Mouse (Mus musculus): ENCODE data around the gene Polrmt.
A peak's percentile ranks its signal among the peaks of the same experiment; 100 is the strongest.

The Polrmt gene

GRCm38 (mm10) chr10:79743161-79743560 is 3.2 kb downstream of the Polrmt start:
- no peak for DNase-seq (ENCODE audit: low spot score in 2 of 2)

- DNase-seq (ENCODE audit: low spot score in 2 of 2): no peak
Measured at GRCm38 (mm10) chr10:79740863-79741262, 5.5 kb downstream of the Polrmt start.

- DNase-seq (ENCODE audit: low spot score in 2 of 2): no peak
Measured at GRCm38 (mm10) chr10:79739234-79739633, 7.1 kb downstream of the Polrmt start.

GRCm38 (mm10) chr10:79738259-79738658 is 8.1 kb downstream of the Polrmt start:
- DNase-seq (ENCODE audit: low spot score in 2 of 2): peak in 1 of 2 experiments; percentile 65

- no peak for DNase-seq (ENCODE audit: low spot score in 2 of 2)
Measured at GRCm38 (mm10) chr10:79736706-79737105, 9.7 kb downstream of the Polrmt start.

- no peak for DNase-seq (ENCODE audit: low spot score in 2 of 2)
Measured at GRCm38 (mm10) chr10:79735361-79735760, 11.0 kb downstream of the Polrmt start.

- DNase-seq (ENCODE audit: low spot score in 2 of 2): no peak
Measured at GRCm38 (mm10) chr10:79733847-79734246, 12.5 kb downstream of the Polrmt start.

- DNase-seq (ENCODE audit: low spot score in 2 of 2): peak; percentile 57 to 72
Measured at GRCm38 (mm10) chr10:79732500-79732899, 13.9 kb downstream of the Polrmt start.

GRCm38 (mm10) chr10:79729357-79729965 is 16.9 kb downstream of the Polrmt start:
- no peak for DNase-seq (ENCODE audit: low spot score in 2 of 2)

- DNase-seq (ENCODE audit: low spot score in 2 of 2): no peak
Measured at GRCm38 (mm10) chr10:79728323-79729249, 17.8 kb downstream of the Polrmt start.

GRCm38 (mm10) chr10:79726090-79726489 is 20.3 kb downstream of the Polrmt start:
- DNase-seq (ENCODE audit: low spot score in 2 of 2): peak; percentile 76 to 84

GRCm38 (mm10) chr10:79723692-79724091 is 22.7 kb downstream of the Polrmt start:
- no peak for DNase-seq (ENCODE audit: low spot score in 2 of 2)

GRCm38 (mm10) chr10:79723047-79723446 is 23.3 kb downstream of the Polrmt start:
- no peak for DNase-seq (ENCODE audit: low spot score in 2 of 2)

GRCm38 (mm10) chr10:79721089-79721488 is 25.3 kb downstream of the Polrmt start:
- no peak for DNase-seq (ENCODE audit: low spot score in 2 of 2)

- peak; percentile 62 to 82 for DNase-seq (ENCODE audit: low spot score in 2 of 2)
Measured at GRCm38 (mm10) chr10:79717640-79718357, 28.6 kb downstream of the Polrmt start.

GRCm38 (mm10) chr10:79716988-79717355 is 29.4 kb downstream of the Polrmt start:
- no peak for DNase-seq (ENCODE audit: low spot score in 2 of 2)

- no peak for DNase-seq (ENCODE audit: low spot score in 2 of 2)
Measured at GRCm38 (mm10) chr10:79716254-79716987, 30.0 kb downstream of the Polrmt start, which contains the start of gene Hcn2. TSS of gene Hcn2 (plus strand) at chr10:79716634.

- DNase-seq (ENCODE audit: low spot score in 2 of 2): peak in 1 of 2 experiments; percentile 37
Measured at GRCm38 (mm10) chr10:79714996-79715395, 31.4 kb downstream of the Polrmt start.

GRCm38 (mm10) chr10:79713163-79713562 is 33.2 kb downstream of the Polrmt start:
- DNase-seq (ENCODE audit: low spot score in 2 of 2): no peak

GRCm38 (mm10) chr10:79712499-79713126 is 33.8 kb downstream of the Polrmt start:
- DNase-seq (ENCODE audit: low spot score in 2 of 2): peak; percentile 95 to 97

GRCm38 (mm10) chr10:79712029-79712428 is 34.4 kb downstream of the Polrmt start:
- DNase-seq (ENCODE audit: low spot score in 2 of 2): peak; percentile 50 to 51
